Mouse (Mus musculus) spleen, adult 18-20 months (tissue): ENCODE measurements around the gene Smim20.

Experiments used
- DNase-seq, 2 experiments: peaks; one replicate each; pipeline ENCODE4 v3.0.0; 2022; ENCODE audit warnings: mixed read lengths in 2 of 2

The Smim20 gene

GRCm38 (mm10) chr5:53268095-53268692 is 1.3 kb downstream of the Smim20 start:
- no peak for DNase-seq

- no peak for DNase-seq
These were observed 2.9 kb downstream of the Smim20 start for GRCm38 (mm10) chr5:53269799-53270198.

- no peak for DNase-seq
These were observed 4.2 kb downstream of the Smim20 start for GRCm38 (mm10) chr5:53270947-53271711.

- DNase-seq: peak; percentile 16 to 20
These were observed 5.7 kb downstream of the Smim20 start for GRCm38 (mm10) chr5:53272626-53273025.

GRCm38 (mm10) chr5:53273699-53274430 is 7.0 kb downstream of the Smim20 start:
- no peak for DNase-seq

- DNase-seq: peak in 1 of 2 experiments; percentile 21
These were observed 8.0 kb downstream of the Smim20 start for GRCm38 (mm10) chr5:53274811-53275355.

- no peak for DNase-seq
These were observed 8.5 kb downstream of the Smim20 start for GRCm38 (mm10) chr5:53275376-53275775.

GRCm38 (mm10) chr5:53276470-53277022 is 9.7 kb downstream of the Smim20 start:
- DNase-seq: no peak

GRCm38 (mm10) chr5:53277716-53278263 is 10.9 kb downstream of the Smim20 start:
- DNase-seq: no peak

GRCm38 (mm10) chr5:53279216-53279813 is 12.4 kb downstream of the Smim20 start:
- no peak for DNase-seq

- DNase-seq: no peak
These were observed 15.6 kb downstream of the Smim20 start for GRCm38 (mm10) chr5:53282487-53282886.

GRCm38 (mm10) chr5:53286406-53286805 is 19.5 kb downstream of the Smim20 start:
- no peak for DNase-seq

GRCm38 (mm10) chr5:53289438-53289837 is 22.6 kb downstream of the Smim20 start:
- DNase-seq: no peak

- DNase-seq: no peak
These were observed 27.7 kb downstream of the Smim20 start for GRCm38 (mm10) chr5:53294627-53295026.

- DNase-seq: no peak
These were observed 30.1 kb downstream of the Smim20 start for GRCm38 (mm10) chr5:53296961-53297360.

GRCm38 (mm10) chr5:53301496-53301895 is 34.6 kb downstream of the Smim20 start:
- DNase-seq: no peak

GRCm38 (mm10) chr5:53302895-53303670 is 36.2 kb downstream of the Smim20 start:
- DNase-seq: no peak

GRCm38 (mm10) chr5:53303941-53304340 is 37.1 kb downstream of the Smim20 start:
- no peak for DNase-seq

- DNase-seq: no peak
These were observed 38.1 kb downstream of the Smim20 start for GRCm38 (mm10) chr5:53304936-53305335.

GRCm38 (mm10) chr5:53306864-53307263 is 40.0 kb downstream of the Smim20 start:
- no peak for DNase-seq

- no peak for DNase-seq
These were observed 40.6 kb downstream of the Smim20 start for GRCm38 (mm10) chr5:53307437-53307836.
